Mouse (Mus musculus) macrophage (primary cell): ENCODE data around the gene Tbx6. TPM values are rescaled to one million over a fixed set of nuclear protein-coding genes. Genes with fewer than 3 reads are reported as not detected.

Source experiments
- H3K27ac ChIP-seq: fragments of 350-480 bp; formaldehyde crosslinking; 2 replicates; pipeline ENCODE4 v1.9.0; 2021
- H3K36me3 ChIP-seq: fragments of 350-480 bp; formaldehyde crosslinking; 2 replicates; pipeline ENCODE4 v1.9.0; 2021; ENCODE audit errors: inconsistent target
- H3K4me3 ChIP-seq: fragments of 350-480 bp; formaldehyde crosslinking; 2 replicates; pipeline ENCODE4 v1.9.0; 2021; ENCODE audit errors: inconsistent target
- H3K79me2 ChIP-seq: fragments of 350-480 bp; formaldehyde crosslinking; 2 replicates; pipeline ENCODE4 v1.9.0; 2021; ENCODE audit errors: inconsistent target
- WGBS: methylation state at CpG from one replicate; pipeline ENCODE4 v1.1.7; 2026; ENCODE audit warnings: inconsistent platforms; ENCODE audit not compliant: missing documents; 5-methylcytosine and 5-hydroxymethylcytosine counted together
- polyA plus RNA-seq: library from polyadenylated mRNA; stranded (reverse); fragments of 250-400 nt; gene quantifications from 3 replicates; pipeline ENCODE4 v1.2.4, GENCODE M21; 2018; ENCODE audit warnings: inconsistent platforms
- total RNA-seq, 78 experiments: library from RNA; depleted of rRNA; stranded (reverse); fragments of 250-400 nt; gene quantifications; 1 replicate in 9 of 78; 2 replicates in 24 of 78; 3 replicates in 43 of 78; 4 replicates in 2 of 78; pipeline ENCODE4 v1.2.4; 2018; ENCODE audit warnings: inconsistent platforms in 56 of 78

Tbx6 gene
- total RNA-seq (2018; cell fraction: chromatin; rRNA removed): 1 to 10 TPM in 12 of 26 experiments, under 1 TPM in 7, not detected in 7; 0.45 to 3.9 (median 1.1) TPM
- total RNA-seq (2018; cell fraction: cytosol; rRNA removed): under 1 TPM in 15 of 26 experiments, not detected in 11; 0.05 to 0.39 (median 0.15) TPM
- total RNA-seq (2018; cell fraction: nucleus; rRNA removed): 1 to 10 TPM in 11 of 26 experiments, under 1 TPM in 14, not detected in 1; 0.23 to 6.2 (median 0.81) TPM
- polyA plus RNA-seq: 0.19 to 0.25 TPM in 2 of 3 replicates, not detected in the other

GRCm38 (mm10) chr7:126780971-126781635, at the start of gene Tbx6:
Gene Tbx6 (plus strand): TSS chr7:126781483.
- peaks cover 28% of the 10 kb centered on the region for H3K36me3 ChIP-seq
- no peak within 1 kb of the TSS for H3K4me3 ChIP-seq
- 40% methylated on average over 22 of the region's 22 CpGs for WGBS
- H3K27ac ChIP-seq: no peak within 1 kb of the TSS
- H3K79me2 ChIP-seq: peaks cover 10% of the 10 kb centered on the region; the same call in 1 of the 2 replicates

DNA sequence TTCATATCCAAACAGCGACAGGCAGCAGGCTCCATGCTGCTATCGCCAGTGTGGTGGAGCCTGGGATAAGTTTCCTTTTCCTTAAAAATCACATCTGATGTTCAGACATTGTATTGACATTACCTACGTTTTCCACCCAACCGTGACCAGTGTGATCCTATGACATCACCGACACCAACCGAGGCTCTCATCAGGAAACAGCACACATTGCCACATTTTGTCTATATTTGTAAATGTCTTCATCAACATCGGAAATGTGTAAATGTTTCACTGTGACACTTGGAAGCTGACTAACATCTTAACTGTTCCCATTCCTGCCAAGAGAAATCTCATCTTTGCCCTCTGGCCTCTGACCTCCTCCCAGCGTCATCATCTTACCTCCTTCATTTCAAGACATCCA, 45.2 kb upstream of the Tbx6 start:
- 65% methylated on average over 8 of the region's 8 CpGs for WGBS

DNA sequence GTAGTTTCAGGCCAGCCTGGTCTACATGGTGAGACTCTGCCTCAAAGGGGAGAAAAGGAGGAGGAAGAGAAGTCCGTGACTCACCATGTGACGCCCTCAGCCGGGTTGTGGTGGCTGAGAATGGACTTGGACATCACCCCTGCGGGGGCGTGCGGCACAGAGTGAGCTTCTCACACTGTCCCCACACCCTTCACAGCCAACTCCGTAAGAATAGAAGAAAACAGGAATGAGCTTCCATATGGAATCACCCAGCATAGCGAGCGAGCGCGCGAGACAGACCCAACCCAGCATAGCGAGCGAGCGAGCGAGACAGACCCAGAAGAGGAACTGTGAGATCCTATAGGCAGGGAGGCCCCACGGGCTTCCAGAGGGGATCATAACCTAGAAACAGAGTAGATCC, 41.7 kb upstream of the Tbx6 start:
- Histone ChIP-seq H3K79me2 (no peaks in the 10 kb centered on the region), H3K4me3 (no peak overlapping the region), H3K36me3 (no peaks in the 10 kb centered on the region), H3K27ac (no peak overlapping the region)
- 88% methylated on average over 17 of the region's 17 CpGs for WGBS

More for the DNA sequence above, 45.2 kb upstream of the Tbx6 start:
- H3K36me3 ChIP-seq: no peaks in the 10 kb centered on the region
- no peaks in the 10 kb centered on the region for H3K79me2 ChIP-seq
- H3K27ac ChIP-seq: no peak overlapping the region
- no peak overlapping the region for H3K4me3 ChIP-seq

DNA sequence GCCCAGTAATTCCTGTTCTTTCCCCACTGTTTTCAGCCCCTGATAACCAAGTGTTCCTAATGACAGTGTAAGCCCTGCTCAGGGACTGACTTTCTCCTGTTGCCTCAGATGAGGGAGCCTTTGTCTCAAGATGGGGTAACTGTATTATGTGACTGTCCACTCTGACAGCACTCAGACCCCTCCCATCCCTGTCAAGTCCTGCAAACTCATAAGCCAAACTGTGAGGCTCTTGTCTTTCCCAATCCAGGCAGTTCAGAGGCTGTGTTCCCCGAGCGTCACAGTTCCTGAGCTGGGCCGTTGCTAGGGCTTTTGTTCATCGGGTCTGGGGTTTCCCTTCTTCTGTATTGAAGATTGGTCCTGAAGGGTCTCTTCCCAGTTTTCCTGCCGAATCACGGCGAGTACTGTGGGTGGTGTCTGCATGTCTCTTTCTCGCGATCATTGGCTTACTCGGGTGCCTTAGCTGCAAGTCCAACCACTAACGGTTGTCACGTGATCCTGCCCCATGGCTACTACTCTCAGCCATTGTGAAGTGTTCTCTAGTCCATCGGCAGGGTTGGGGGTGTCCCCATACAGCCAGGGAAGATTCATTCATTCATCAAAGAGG, 41.0 kb upstream of the Tbx6 start:
- 84% methylated on average over 13 of the region's 13 CpGs for WGBS
- H3K36me3 ChIP-seq: no peaks in the 10 kb centered on the region
- H3K79me2 ChIP-seq: no peaks in the 10 kb centered on the region; the same call in 1 of the 2 replicates
- no peak overlapping the region for H3K27ac ChIP-seq
- no peak overlapping the region for H3K4me3 ChIP-seq

- no peaks in the 10 kb centered on the region; the same call in 1 of the 2 replicates for H3K79me2 ChIP-seq
- WGBS: 84% methylated on average over 5 of the region's 5 CpGs
- H3K4me3 ChIP-seq: no peak overlapping the region
These were observed 40.3 kb upstream of the Tbx6 start for GRCm38 (mm10) chr7:126740977-126741376.

GRCm38 (mm10) chr7:126741452-126741851, 39.8 kb upstream of the Tbx6 start:
- Histone ChIP-seq H3K4me3 (no peak overlapping the region), H3K79me2 (no peaks in the 10 kb centered on the region; the same call in 1 of the 2 replicates), H3K36me3 (no peaks in the 10 kb centered on the region), H3K27ac (no peak overlapping the region)
- 89% methylated on average over 4 of the region's 5 CpGs for WGBS

More at GRCm38 (mm10) chr7:126740977-126741376, 40.3 kb upstream of the Tbx6 start:
- Histone ChIP-seq H3K36me3 (no peaks in the 10 kb centered on the region), H3K27ac (no peak overlapping the region)

- Histone ChIP-seq H3K27ac (no peak overlapping the region), H3K79me2 (no peaks in the 10 kb centered on the region; the same call in 1 of the 2 replicates), H3K36me3 (no peaks in the 10 kb centered on the region), H3K4me3 (no peak overlapping the region)
- whole genome bisulfite sequencing: 94% methylated on average over 13 of the region's 13 CpGs
These were observed 39.3 kb upstream of the Tbx6 start for GRCm38 (mm10) chr7:126741964-126742482.

DNA sequence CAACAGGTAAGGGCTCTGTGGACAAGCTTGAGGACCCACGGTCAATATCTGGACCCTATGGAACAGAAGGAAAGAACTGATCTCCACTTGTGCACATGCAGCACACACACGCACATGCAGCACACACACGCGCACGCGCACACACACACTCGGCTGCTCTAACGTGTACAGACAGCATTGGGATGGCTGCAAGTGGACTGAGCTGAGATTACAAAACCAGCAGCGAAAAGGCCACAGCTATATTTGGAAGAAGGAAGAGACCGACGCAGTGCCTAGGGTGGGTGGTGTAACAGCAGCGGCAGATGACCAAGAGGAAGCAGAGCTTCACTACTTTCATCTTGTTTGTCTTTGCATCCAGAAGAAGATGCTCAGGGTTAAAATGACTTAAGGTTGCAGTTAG, 35.2 kb upstream of the Tbx6 start:
- H3K27ac ChIP-seq: peak overlapping the region; percentile 99

GRCm38 (mm10) chr7:126746798-126747197, 34.5 kb upstream of the Tbx6 start:
- H3K4me3 ChIP-seq: peak overlapping the region; percentile 36
- no peaks in the 10 kb centered on the region for H3K36me3 ChIP-seq
- no peaks in the 10 kb centered on the region; the same call in 1 of the 2 replicates for H3K79me2 ChIP-seq
- WGBS: 0% methylated on average over 6 of the region's 6 CpGs
- peak overlapping the region; percentile 99 for H3K27ac ChIP-seq

More for the DNA sequence above, 35.2 kb upstream of the Tbx6 start:
- H3K36me3 ChIP-seq: no peaks in the 10 kb centered on the region
- WGBS: 5% methylated on average over 12 of the region's 12 CpGs
- H3K4me3 ChIP-seq: peak overlapping the region; percentile 36
- no peaks in the 10 kb centered on the region; the same call in 1 of the 2 replicates for H3K79me2 ChIP-seq

GRCm38 (mm10) chr7:126748824-126749223, 32.5 kb upstream of the Tbx6 start:
- peak overlapping the region; percentile 99 for H3K27ac ChIP-seq
- no peaks in the 10 kb centered on the region; the same call in 1 of the 2 replicates for H3K79me2 ChIP-seq
- 80% methylated on average over 7 of the region's 7 CpGs for WGBS
- H3K4me3 ChIP-seq: no peak overlapping the region
- H3K36me3 ChIP-seq: no peaks in the 10 kb centered on the region

DNA sequence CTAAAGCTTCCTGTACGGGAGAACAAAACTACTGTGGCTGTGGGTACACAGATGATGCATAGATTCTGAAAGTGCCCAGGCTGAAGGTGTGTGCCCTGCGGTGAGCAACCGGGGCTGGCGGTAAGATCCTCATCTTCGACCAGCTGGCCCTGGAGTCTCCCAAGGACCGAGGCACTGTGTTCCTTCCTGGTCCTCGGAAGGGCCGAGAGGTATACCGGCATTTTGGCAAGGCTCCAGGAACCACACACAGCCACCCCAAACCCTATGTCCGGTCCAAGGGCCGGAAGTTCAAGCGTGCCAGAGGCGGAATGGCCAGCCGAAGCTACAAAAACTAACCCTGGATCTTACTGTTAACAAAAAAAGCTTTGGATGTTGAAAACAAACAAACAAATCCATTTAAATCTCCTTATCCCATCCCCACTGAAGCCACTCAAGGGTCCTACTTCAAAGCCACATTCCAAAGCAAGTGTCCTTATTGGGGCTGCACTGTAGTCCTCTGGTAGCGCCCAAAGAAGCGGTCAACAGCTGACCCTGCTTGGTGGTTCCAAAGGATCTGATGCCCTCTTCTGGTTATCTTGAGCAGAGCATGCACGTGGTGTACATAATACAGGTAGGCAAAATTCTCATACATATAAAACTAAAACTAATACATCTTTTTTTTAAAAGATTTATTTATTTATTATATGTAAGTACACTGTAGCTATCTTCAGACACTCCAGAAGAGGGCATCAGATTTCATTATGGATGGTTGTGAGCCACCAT, 31.5 kb upstream of the Tbx6 start:
- H3K36me3 ChIP-seq: no peaks in the 10 kb centered on the region
- 96% methylated on average over 17 of the region's 17 CpGs for WGBS
- H3K4me3 ChIP-seq: no peak overlapping the region
- no peak overlapping the region for H3K27ac ChIP-seq
- H3K79me2 ChIP-seq: no peaks in the 10 kb centered on the region; the same call in 1 of the 2 replicates

DNA sequence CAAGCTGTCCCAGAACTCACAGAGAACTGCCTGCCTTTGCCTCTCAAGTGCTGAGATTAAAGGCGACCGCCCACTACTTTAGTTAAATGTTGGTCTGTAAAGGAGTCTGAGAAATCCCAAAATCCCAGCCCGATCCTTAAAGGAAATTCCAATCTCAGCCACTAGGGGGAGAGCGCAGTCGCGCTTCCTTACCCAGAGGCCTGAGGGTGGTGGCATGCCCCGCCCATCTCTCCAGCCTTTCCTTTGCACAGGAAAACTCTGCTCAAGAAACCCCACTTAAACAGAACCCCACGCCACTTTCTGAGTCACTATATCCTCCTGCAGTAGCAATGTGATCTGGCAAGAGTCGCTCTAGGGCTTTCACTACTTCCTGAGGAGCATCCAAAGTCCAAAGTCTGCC, 26.4 kb upstream of the Tbx6 start:
- Histone ChIP-seq H3K27ac (peak overlapping the region; percentile 24), H3K79me2 (peaks cover 4% of the 10 kb centered on the region), H3K4me3 (no peak overlapping the region; the same call in 1 of the 2 replicates), H3K36me3 (no peaks in the 10 kb centered on the region)
- WGBS: 4% methylated on average over 9 of the region's 9 CpGs

- peaks cover 30% of the 10 kb centered on the region for H3K79me2 ChIP-seq
- no peak overlapping the region for H3K27ac ChIP-seq
- no peak overlapping the region for H3K4me3 ChIP-seq
- WGBS: 80% methylated on average over 7 of the region's 7 CpGs
- H3K36me3 ChIP-seq: peaks cover 10% of the 10 kb centered on the region; the same call in 1 of the 2 replicates
These were observed 22.7 kb upstream of the Tbx6 start for GRCm38 (mm10) chr7:126758539-126758938.

DNA sequence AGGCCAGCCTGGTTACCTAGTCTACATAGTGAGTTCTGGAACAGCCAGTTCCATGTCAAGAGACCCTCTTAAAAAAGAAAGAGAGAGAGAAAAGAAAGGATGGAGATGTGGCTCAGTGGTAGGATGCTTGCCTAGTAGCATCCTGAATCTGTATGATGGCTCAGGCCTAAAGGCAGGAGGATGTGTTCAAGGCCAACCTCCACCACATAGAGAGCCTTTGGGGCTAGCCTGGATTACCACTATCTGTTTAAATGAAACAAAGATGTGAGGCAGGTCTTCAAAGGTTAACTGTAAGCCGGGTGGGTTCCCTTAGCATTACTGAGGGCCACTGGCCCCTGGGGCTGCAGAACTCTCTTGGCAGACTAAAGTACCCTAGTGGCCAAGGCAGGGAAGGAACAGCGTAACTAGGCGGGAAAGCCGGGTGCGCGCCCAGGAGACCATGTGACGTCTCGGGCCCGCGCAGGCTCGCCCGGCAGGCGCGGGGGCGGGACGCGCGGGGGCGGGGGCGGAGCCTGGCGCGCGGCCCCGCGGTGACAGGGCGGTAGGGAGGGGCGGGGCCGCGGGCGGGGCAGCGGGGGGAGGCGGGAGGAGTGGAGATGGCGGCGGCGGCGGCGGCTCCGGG, 22.1 kb upstream of the Tbx6 start, which contains the start of gene Mapk3:
Gene Mapk3, plus strand, starts transcription at position 552 of the 622 bp plus-strand sequence.
- H3K4me3 ChIP-seq: peak within 1 kb of the TSS; percentile 95
- 0% methylated on average over 16 of the region's 38 CpGs for WGBS
- peak within 1 kb of the TSS; percentile 74 for H3K27ac ChIP-seq
- H3K79me2 ChIP-seq: peaks cover 30% of the 10 kb centered on the region
- peaks cover 16% of the 10 kb centered on the region; the same call in 1 of the 2 replicates for H3K36me3 ChIP-seq
